Mouse (Mus musculus) thymus, postnatal 4 days (tissue): ENCODE data around the gene Gsdmc4.
A peak's percentile ranks its signal among the peaks of the same experiment; 100 is the strongest.
"Not testable (repeated sequence)": the region's sequence is repeated elsewhere in the genome, so short reads cannot be mapped to it uniquely, and the experiment has no call there.

Source experiments
- DNase-seq: peaks from one replicate; pipeline ENCODE4 v3.0.0; 2021

The Gsdmc4 gene

DNA sequence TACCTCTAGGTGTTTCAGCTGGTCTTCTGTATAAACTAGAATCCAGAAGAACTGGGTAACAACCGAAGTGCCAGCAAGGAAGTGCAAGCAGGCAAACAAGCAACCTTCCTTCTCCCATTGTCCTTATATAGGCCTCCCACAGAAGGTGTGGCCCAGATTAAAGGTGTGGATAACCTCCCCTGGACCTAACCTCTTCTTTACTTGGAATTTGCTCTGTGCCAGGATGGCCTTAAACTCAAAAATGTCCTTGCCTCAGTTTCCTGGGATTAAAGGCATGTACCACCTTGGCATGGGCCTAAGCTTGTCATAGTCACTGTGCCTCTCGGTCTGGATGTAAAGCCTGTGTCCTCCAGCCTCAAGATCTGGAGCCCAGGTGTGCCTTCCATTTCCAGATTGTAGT lies at the start of gene Gsdmc4:
Gsdmc4 (minus strand) TSS at position 101 of the 400 bp plus-strand sequence.
- not testable (repeated sequence) for DNase-seq

DNA sequence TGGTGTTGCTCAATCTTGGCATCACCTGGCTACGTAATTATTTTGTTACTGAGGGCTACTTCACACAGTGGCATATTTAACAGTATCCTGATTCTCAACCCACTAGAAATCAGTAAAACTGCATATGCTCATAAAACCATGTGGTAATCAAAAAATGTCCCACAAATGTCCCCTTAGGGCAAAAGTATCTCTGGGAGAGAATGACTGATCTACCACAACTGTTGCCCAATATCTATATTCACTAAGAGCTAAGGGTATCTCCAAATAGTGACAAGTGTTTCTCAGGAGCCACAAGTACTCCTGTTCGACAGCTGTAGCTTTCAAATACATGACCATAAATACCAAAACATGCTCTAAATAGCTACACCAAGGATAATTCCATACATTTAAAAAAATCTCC lies 48.4 kb upstream of the Gsdmc4 start:
- DNase-seq, result no peak

DNA sequence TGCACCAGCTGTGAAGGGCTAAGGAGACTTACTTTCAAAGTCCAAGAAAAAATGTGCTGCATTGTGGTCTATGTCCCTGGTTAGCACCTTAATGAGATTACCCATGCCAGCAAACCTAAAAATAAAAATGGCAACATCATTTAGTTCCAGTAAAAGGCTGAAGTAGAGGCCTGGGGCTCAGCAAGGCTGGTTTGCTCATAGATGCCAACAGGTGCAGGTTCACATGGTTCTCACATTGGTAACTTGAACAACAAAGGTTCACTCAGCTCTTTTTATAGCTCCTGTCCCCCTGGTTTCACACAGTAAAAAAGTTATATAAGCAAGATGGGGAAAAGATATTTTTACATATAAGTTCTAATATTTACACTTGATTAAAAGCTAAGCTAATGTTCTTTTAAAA lies 45.5 kb upstream of the Gsdmc4 start:
- DNase-seq, result no peak

DNA sequence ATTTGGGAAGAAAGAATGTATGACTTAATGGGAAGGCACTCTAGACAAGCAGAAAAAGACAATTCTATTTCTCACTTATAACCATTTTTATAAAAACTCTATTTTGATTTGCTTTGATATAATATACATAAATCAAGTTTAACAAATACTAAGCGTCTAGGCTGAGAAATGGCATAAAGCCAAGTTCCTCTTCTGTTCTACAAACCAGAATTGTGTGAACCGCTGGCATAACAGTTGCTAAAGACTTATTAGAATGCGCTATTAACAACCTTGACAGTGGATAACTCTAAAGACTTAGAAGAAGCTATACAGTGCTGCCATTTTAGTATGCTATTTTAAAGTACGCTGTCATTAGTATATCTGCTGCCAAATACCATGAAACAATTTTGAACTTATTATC lies 41.2 kb upstream of the Gsdmc4 start:
- no peak for DNase-seq

DNA sequence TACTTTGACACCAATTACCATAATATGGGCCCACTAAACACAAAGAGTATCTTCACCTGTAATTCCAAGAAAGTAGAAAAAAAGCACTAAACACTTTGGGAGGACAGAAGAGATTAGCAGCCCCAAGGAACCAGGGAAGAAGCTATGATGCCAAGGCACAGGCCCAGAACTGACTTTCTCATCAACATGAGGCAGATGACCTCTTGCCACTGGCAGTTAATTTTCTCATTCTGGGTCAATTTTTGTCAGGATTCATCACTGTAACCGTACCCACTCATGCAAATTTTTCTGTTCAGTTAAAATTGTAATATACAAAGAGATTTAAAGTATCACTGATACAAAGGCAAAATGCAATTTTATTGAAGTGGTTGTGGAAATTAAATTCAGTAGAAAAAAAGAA lies 29.1 kb upstream of the Gsdmc4 start:
- DNase-seq, result no peak

- no peak for DNase-seq
Observed at GRCm38 (mm10) chr15:63932656-63933055, 20.6 kb upstream of the Gsdmc4 start.

DNA sequence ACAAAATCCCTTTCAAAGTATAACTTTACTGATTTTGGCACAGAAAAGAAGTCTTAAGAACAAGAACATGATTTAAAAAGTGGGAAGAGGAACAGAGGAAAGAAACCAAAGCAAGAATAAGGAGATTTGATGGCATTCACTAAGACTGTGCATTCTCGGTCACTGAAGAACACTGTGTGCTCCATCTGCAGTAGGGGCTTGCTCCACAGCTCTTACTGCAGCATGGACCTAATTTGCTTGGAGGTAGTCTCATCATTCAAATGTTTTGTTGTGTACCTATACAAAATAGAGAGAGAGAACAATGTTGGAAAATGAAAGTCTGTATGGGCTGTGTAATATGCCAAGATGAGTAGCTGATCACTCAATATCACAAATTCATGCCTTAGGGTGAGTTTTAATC lies 19.3 kb upstream of the Gsdmc4 start:
- DNase-seq, result no peak

GRCm38 (mm10) chr15:63930107-63931041 lies 18.3 kb upstream of the Gsdmc4 start:
- DNase-seq, result no peak

GRCm38 (mm10) chr15:63926201-63926600 lies 14.1 kb upstream of the Gsdmc4 start:
- no peak for DNase-seq

DNA sequence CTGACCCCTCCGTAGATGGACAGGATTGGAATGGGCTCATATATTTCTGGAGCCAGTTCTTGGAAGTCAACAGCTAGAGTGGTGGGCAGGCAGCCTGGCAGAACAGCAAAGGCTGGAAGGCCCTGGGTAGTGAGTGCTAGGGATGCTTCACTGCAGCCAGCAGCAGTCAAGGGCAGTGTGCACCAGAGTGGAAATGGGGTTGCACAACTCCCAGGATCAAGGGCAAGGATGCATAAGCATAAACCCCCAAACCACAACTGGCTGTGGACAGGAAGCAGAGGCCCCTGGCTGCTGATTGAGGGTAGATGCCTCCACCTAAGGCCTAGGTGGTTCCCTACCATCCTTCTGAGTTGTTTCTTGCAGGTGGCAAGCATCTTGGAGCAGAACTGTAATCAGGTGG lies 12.4 kb upstream of the Gsdmc4 start:
- DNase-seq, result peak; percentile 13

DNA sequence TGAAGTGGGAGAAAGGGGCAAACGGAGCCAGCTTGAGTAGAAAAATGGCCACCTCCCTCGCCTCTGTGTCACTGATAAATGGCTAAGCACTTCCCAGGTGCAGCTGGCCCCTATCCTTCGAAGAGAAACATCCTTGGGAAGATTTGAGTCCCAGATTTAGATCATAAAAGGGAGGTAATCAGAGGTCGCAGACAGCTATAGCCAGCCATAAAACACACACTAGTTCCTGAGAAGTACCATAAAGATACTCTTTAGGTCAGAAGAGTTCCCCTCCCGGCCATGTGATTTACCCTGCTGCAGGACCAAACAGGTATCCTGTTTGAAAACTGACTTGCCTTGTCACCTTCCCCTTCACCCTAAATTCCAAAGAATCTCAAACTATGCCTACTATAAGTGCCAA lies 9.5 kb upstream of the Gsdmc4 start:
- not testable (repeated sequence) for DNase-seq

DNA sequence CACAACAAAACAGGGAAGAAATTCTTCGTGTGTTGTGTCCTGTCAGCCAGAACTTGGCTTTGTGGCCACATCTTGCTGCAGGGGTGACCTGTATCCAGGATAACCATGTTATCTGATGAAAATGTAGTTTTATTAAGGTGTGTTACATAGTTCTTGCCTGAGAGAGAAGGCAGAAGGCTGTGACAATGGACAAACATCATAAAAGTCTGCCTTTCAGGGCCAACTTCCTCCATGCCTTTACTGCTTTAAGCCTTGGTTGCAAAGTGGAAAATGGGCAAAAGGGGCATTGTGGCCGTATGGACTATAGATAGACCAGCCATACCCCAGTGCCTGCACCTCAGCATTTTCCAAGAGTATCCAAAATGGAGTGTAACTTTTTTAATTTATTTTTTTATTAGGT lies 7.6 kb upstream of the Gsdmc4 start:
- not testable (repeated sequence) for DNase-seq

DNA sequence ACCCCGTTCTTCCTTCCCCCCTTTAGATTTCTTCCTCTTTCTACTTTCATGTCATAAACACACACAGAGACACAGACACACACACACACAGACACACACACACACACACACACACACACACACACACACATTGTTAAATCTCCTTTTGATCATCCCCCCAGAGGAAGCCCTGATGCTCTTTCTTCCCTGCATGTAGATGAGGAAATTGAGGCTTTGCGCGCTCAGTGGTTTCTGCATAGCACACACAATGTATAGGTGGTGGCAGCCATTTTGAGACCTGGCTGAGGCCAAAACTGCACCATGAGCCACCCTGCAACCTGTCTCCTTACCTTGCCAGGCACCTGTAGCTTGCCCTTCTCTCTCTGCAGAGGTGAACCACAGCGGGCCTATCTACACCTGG lies 4.5 kb upstream of the Gsdmc4 start:
- DNase-seq, result not testable (repeated sequence)

DNA sequence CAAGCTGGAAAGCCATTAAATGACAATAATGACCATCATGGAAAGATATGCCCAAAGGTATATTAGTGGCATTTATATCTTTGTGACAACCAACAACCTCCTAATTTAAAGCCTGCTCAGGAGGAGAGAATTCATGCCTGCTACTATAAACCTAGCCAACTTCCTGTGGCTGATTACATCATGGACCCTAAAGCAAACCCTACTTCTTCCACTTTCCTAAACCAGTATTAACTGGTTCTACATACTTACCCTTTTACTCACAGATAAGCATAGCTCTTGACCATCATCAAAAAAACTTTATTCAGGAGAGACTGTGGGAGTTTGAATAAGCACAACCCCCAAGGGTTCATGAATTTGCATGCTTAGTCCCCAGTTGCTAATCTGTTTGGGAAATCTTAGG lies 2.2 kb downstream of the Gsdmc4 start:
- DNase-seq, result not testable (repeated sequence)

- DNase-seq, result peak; percentile 64
Observed at GRCm38 (mm10) chr15:63895560-63896353, 16.3 kb downstream of the Gsdmc4 start.

DNA sequence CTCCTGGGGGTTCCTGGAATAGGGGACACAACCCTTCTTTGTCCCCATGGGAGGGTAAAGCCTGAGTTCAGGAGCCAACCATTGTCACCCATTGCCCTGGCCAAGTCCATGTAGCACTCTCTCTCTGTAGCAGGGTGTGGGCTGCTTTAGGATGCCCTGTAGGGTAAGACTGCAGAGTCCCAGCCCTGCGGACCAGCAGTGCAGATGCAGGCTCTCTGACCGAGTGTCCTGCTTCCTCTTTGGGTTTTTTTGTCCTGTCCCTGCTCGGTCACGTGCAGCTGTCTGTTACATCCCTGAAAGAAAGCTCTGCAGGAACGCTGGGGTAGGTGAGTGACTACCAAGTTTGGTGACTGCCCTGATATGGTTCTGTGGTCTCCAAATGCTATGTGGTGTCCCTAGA lies 23.7 kb downstream of the Gsdmc4 start:
- DNase-seq, result not testable (repeated sequence)

DNA sequence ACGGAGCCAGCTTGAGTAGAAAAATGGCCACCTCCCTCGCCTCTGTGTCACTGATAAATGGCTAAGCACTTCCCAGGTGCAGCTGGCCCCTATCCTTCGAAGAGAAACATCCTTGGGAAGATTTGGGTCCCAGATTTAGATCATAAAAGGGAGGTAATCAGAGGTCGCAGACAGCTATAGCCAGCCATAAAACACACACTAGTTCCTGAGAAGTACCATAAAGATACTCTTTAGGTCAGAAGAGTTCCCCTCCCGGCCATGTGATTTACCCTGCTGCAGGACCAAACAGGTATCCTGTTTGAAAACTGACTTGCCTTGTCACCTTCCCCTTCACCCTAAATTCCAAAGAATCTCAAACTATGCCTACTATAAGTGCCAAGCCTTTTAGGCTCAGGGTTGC lies 24.1 kb downstream of the Gsdmc4 start:
- DNase-seq, result not testable (repeated sequence)

DNA sequence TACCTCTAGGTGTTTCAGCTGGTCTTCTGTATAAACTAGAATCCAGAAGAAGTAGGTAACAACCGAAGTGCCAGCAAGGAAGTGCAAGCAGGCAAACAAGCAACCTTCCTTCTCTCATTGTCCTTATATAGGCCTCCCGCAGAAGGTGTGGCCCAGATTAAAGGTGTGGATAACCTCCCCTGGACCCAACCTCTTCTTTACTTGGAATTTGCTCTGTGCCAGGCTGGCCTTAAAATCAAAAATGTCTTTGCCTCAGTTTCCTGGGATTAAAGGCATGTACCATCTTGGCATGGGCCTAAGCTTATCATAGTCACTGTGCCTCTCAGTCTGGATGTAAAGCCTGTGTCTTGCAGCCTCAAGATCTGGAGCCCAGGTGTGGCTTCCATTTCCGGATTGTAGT lies 33.6 kb downstream of the Gsdmc4 start, which contains the start of gene Gsdmc3:
Gsdmc3 (minus strand) TSS at position 101 of the 400 bp plus-strand sequence.
- not testable (repeated sequence) for DNase-seq

DNA sequence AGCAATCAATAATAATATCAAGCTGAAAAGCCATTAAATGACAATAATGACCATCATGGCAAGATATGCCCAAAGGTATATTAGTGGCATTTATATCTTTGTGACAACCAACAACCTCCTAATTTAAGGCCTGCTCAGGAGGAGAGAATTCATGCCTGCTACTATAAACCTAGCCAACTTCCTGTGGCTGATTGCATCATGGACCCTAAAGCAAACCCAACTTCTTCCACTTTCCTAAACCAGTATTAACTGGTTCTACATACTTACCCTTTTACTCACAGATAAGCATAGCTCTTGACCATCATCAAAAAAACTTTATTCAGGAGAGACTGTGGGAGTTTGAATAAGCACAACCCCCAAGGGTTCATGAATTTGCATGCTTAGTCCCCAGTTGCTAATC lies 35.9 kb downstream of the Gsdmc4 start:
- DNase-seq, result not testable (repeated sequence)

- peak; percentile 42 for DNase-seq
Observed at GRCm38 (mm10) chr15:63861965-63862364, 50.1 kb downstream of the Gsdmc4 start.
